Mouse (Mus musculus) heart, embryonic 15.5 days (tissue): ENCODE results near the gene Pip5k1a. TPM values are rescaled to one million over a fixed set of nuclear protein-coding genes. Genes with fewer than 3 reads are reported as not detected.
"Not testable (repeated sequence)": the region's sequence is repeated elsewhere in the genome, so short reads cannot be mapped to it uniquely, and the experiment has no call there.

ENCODE experiments used
- ATAC-seq: fragments of 200-750 bp; cut with Nextera tagmentation; replicated peaks from 2 replicates; pipeline ENCODE4 v1.8.0; 2017; ENCODE audit warnings: low read depth, moderate TSS enrichment; ENCODE audit not compliant: insufficient number of reproducible peaks, insufficient read depth, low FRiP score
- H3K27ac ChIP-seq: fragments of 300-500 bp; sonication (generic); 2 replicates; pipeline ENCODE4 v1.5.1; 2015; ENCODE audit warnings: mild to moderate bottlenecking, inconsistent platforms
- H3K27me3 ChIP-seq: fragments of 300-500 bp; sonication (generic); 2 replicates; pipeline ENCODE4 v1.6.1; 2015; ENCODE audit warnings: inconsistent platforms
- H3K36me3 ChIP-seq: fragments of 300-500 bp; sonication (generic); 2 replicates; pipeline ENCODE4 v1.6.1; 2015; ENCODE audit warnings: mild to moderate bottlenecking, inconsistent platforms
- H3K4me1 ChIP-seq: fragments of 300-500 bp; sonication (generic); replicated peaks from 2 replicates; pipeline ENCODE4 v1.6.1; 2015; ENCODE audit warnings: inconsistent platforms
- H3K4me2 ChIP-seq: fragments of 300-500 bp; sonication (generic); 2 replicates; pipeline ENCODE4 v1.6.1; 2015; ENCODE audit warnings: inconsistent platforms, mild to moderate bottlenecking, moderate library complexity
- H3K4me3 ChIP-seq: fragments of 300-500 bp; sonication (generic); 2 replicates; pipeline ENCODE4 v1.5.1; 2015; ENCODE audit warnings: mild to moderate bottlenecking, inconsistent platforms
- H3K9ac ChIP-seq: fragments of 300-500 bp; sonication (generic); 2 replicates; pipeline ENCODE4 v1.6.1; 2015; ENCODE audit warnings: mild to moderate bottlenecking, inconsistent platforms
- H3K9me3 ChIP-seq: fragments of 300-500 bp; sonication (generic); replicated peaks from 2 replicates; pipeline ENCODE4 v1.6.1; 2016; ENCODE audit warnings: inconsistent platforms
- WGBS: fragments of 180-500 bp; shearing (Covaris S2); methylation state at CpG from one replicate; pipeline ENCODE4 v1.1.7; 2015; ENCODE audit warnings: mixed read lengths; 5-methylcytosine and 5-hydroxymethylcytosine counted together
- polyA plus RNA-seq: library from polyadenylated mRNA; unstranded; fragments of >200 nt; fragmentation: Nextera tagmentation; extraction: Ambion mirVana; gene quantifications from 2 replicates; pipeline ENCODE4 v1.2.1, GENCODE M21; 2015

Gene Pip5k1a
- polyA plus RNA-seq, 1 experiment from 2014 or later, result 14.1 TPM

DNA sequence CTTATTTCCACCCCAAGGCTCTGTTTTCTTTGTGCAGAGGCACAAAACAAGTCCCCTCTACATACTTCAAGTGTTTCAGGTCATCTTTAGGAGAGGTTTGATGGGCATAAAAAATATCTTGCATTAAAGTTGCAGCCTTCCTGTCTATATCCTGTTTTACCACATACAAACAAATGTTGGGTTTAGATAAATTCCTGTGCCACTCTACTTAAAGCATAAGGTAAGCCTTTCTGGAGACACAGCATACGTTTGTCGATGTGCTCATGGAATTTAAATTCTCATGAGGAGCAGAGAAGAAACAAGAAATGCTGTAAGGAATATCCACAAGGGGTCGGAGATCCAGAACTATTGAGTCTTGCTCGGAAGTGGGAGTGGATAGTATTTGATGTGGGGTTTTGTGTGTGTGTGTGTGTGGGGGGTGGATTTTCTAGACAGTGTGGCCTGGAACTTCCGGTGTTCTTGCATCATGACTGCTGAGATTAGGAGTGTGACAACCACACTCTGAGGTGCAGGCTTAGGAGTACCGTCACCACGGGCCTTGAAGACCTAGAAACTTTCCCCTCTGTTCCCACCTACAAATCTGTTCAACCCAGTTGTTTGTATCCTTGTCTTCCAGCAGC lies 28.8 kb upstream of the Pip5k1a start:
- Histone ChIP-seq H3K9me3 (no peaks in the 10 kb centered on the region), H3K27ac (0 out of 2 replicates have a peak overlapping the region, but pooled peaks have one; percentile 37), H3K4me2 (peak overlapping the region; percentile 71), H3K36me3 (peaks cover 16% of the 10 kb centered on the region; the same call in 1 of the 2 replicates), H3K27me3 (no peaks in the 10 kb centered on the region), H3K9ac (peak overlapping the region; percentile 36; the same call in 1 of the 2 replicates), H3K4me1 (peaks cover 21% of the 10 kb centered on the region), H3K4me3 (peak overlapping the region; percentile 46)
- no peak for ATAC-seq
- 69% methylated on average over 7 of the region's 7 CpGs for WGBS

DNA sequence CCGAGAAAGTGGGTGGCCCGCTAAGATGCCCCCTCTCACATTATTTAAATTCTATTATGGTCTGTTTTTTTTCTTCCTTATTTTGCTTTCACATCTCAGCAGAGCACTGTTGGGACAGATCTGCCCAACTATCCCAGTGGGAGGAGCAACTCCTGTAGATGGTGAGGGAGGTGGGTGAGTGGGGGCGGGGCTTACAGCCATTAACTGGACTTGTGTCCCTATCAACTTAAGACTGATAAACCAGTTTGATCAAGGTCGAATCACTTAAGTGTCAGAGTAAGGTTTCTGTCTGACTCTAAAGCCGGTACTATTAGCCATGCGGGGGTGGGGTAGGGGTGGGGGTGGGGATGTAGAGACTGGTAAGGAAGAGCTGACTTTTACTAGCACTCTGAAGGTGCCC lies 28.3 kb upstream of the Pip5k1a start:
- ATAC-seq, result no peak
- H3K27me3 ChIP-seq, result no peaks in the 10 kb centered on the region
- WGBS, result 9% methylated on average over 6 of the region's 6 CpGs
- H3K9ac ChIP-seq, result peak overlapping the region; percentile 36
- H3K4me1 ChIP-seq, result peaks cover 21% of the 10 kb centered on the region
- peak overlapping the region; percentile 46 for H3K4me3 ChIP-seq
- peaks cover 13% of the 10 kb centered on the region; the same call in 1 of the 2 replicates for H3K36me3 ChIP-seq
- peak overlapping the region; percentile 71 for H3K4me2 ChIP-seq
- H3K27ac ChIP-seq, result 0 out of 2 replicates have a peak overlapping the region, but pooled peaks have one; percentile 37
- H3K9me3 ChIP-seq, result no peaks in the 10 kb centered on the region

DNA sequence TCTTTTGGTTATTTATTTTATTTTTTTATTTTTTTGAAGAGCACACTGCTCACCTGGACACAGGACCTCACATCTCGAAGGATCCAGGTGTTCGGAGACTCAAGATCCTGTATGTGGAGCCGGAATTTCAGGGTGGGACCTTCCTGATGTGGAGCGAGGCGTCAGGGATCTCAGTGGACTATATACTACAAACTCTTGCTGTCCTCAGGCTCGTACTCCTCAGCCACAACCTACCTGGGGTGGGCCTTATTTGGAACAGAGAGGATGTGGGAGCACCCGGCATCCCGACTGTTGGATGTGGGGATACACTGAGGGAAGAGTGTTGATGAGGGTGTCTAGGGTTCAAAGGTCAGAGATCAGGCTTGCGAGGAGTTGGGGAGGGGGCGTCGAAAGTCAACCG lies 27.4 kb upstream of the Pip5k1a start:
- H3K36me3 ChIP-seq, result peaks cover 14% of the 10 kb centered on the region; the same call in 1 of the 2 replicates
- H3K27me3 ChIP-seq, result not testable (repeated sequence)

DNA sequence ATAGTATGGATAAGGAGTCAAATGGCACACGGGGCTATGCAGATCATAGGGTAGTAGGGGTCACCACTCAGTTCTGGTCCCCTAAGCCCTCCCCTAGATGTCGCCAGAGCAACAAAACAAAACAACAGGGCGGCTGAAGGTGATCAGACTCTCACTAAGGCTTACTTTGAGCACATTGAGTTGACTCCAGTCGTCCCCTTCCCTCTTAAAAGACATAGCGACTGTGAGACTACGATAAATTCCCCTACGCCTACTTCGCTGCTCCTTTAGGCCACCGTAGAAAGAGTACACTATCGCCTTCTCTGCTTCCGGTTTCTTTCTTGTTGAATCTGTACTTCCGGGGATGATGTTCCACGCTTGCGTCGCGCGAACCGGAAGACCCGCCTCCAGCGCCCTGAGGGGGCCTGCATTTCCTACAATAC lies 27.0 kb upstream of the Pip5k1a start, which contains the start of the genes Scnm1 and Lysmd1:
TSS of gene Scnm1 (minus strand) at position 332 of the 422 bp plus-strand sequence.
TSS of gene Lysmd1 (plus strand) at position 409 of the 422 bp plus-strand sequence.
- WGBS, result under 1% methylated on average over 20 of the region's 20 CpGs
- Histone ChIP-seq H3K4me3 (peak within 1 kb of the TSS; percentile 74), H3K9ac (peak within 1 kb of the TSS; percentile 81), H3K27ac (peak within 1 kb of the TSS; percentile 80), H3K9me3 (no peaks in the 10 kb centered on the region), H3K4me1 (peaks cover 21% of the 10 kb centered on the region), H3K27me3 (no peaks in the 10 kb centered on the region), H3K4me2 (peak within 1 kb of the TSS; percentile 92), H3K36me3 (peaks cover 18% of the 10 kb centered on the region)
- ATAC-seq, result peak; percentile 89

More for the DNA sequence above, 27.4 kb upstream of the Pip5k1a start:
- peak; percentile 39 for ATAC-seq
- H3K9me3 ChIP-seq, H3K27ac ChIP-seq, H3K4me2 ChIP-seq, H3K9ac ChIP-seq: not testable (repeated sequence)
- no CpG with 5 or more reads among the region's 12 CpGs for WGBS
- Histone ChIP-seq H3K4me1 (peaks cover 21% of the 10 kb centered on the region), H3K4me3 (peak overlapping the region; percentile 74)

DNA sequence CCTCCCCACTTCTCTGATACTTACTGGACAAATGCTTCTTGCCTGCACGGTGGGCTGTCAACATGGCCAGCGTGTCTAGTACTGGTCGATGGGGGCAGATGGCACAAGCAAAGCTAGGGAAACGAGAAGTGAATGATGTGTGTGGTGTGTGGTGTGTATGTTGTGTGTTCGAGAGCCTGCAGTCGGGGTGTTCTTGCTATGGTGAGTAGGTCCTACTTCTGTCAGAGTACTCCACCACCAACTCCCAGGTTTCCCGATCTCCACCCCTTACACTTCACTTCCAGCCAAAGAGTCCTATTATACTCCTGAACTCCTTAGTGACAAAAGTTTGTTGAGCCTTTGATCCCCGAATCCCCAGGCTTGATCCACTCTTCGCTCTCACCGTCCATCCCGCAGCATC lies 26.4 kb upstream of the Pip5k1a start:
- Histone ChIP-seq H3K4me3 (peak overlapping the region; percentile 74), H3K9ac (peak overlapping the region; percentile 81), H3K4me1 (peaks cover 21% of the 10 kb centered on the region), H3K36me3 (peaks cover 18% of the 10 kb centered on the region), H3K4me2 (peak overlapping the region; percentile 92), H3K9me3 (no peaks in the 10 kb centered on the region), H3K27ac (peak overlapping the region; percentile 80), H3K27me3 (no peaks in the 10 kb centered on the region)
- 49% methylated on average over 11 of the region's 11 CpGs for WGBS
- peak; percentile 10; the same call in 1 of the 2 replicates for ATAC-seq

DNA sequence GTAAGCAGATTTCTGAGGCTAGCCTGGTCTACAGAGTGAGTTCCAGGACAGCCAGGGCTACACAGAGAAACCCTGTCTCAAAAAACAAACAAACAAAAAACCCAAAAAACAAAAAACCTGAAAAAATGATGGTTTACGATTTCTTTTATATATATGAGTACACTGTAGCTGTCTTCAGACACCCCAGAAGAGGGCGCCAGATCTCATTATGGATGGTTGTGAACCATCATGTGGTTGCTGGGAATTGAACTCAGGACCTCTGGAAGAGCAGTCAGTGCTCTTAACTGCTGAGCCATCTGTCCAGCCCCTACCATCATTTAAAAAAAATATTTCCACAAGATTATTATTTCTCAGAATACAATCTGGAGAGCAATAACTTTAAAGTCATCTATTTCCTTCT lies 25.7 kb upstream of the Pip5k1a start:
- not testable (repeated sequence) for ATAC-seq, H3K9ac ChIP-seq
- WGBS, result 86% methylated on average over 2 of the region's 2 CpGs

DNA sequence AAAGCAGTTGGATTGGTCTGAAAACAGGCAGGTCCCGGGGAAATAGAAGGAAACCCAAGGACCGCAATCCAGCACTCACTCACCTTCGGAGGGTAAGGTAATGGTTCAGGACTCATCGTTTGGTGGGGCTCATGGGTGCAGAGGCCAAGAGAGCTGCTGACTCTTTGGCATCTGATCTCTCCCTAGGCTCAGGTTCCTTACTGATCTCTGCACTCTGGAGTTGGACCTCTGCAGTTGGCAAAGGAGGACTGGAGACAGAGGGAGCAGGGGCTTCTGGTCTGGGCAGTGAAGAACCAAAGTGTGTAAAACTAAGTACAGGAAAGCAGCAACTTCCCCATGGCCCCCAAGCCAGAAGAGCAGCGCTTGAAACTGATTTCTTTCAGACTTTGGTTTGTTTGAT lies 23.4 kb upstream of the Pip5k1a start:
- Histone ChIP-seq H3K4me2 (no peak overlapping the region), H3K36me3 (peaks cover 18% of the 10 kb centered on the region), H3K27ac (no peak overlapping the region), H3K9ac (no peak overlapping the region), H3K4me3 (no peak overlapping the region), H3K4me1 (peaks cover 17% of the 10 kb centered on the region), H3K9me3 (no peaks in the 10 kb centered on the region), H3K27me3 (no peaks in the 10 kb centered on the region)
- 85% methylated on average over 5 of the region's 5 CpGs for WGBS
- no peak for ATAC-seq

More for the DNA sequence above, 25.7 kb upstream of the Pip5k1a start:
- Histone ChIP-seq H3K36me3 (peaks cover 18% of the 10 kb centered on the region), H3K4me1 (peaks cover 21% of the 10 kb centered on the region)
- not testable (repeated sequence) for H3K4me2 ChIP-seq, H3K27ac ChIP-seq, H3K4me3 ChIP-seq, H3K27me3 ChIP-seq, H3K9me3 ChIP-seq

DNA sequence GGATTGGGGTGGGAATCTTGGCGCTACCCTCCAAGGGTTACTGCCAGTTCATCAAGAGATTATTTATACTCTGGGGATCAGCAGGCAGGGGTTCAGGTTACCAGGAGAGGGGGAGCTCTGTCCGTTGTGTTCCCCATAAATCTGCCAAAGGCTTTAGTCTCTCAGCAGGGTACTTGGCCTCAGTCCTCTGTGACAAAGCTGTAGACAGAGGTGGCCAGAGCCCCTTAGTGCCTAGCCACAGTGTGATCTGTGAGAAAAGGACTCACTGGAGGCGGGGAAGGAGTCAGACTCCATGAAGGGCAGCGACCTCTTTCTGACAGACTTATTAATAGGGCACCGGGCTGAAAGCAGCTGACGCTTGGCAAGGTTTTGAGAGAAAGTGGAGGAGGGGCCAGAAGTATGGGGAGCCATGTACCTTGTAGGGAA lies 22.5 kb upstream of the Pip5k1a start:
- Histone ChIP-seq H3K27ac (no peak overlapping the region), H3K4me2 (no peak overlapping the region), H3K4me3 (no peak overlapping the region), H3K27me3 (no peaks in the 10 kb centered on the region), H3K4me1 (peaks cover 22% of the 10 kb centered on the region), H3K9me3 (no peaks in the 10 kb centered on the region), H3K9ac (no peak overlapping the region), H3K36me3 (peaks cover 18% of the 10 kb centered on the region)
- ATAC-seq, result no peak
- WGBS, result 45% methylated on average over 6 of the region's 6 CpGs

DNA sequence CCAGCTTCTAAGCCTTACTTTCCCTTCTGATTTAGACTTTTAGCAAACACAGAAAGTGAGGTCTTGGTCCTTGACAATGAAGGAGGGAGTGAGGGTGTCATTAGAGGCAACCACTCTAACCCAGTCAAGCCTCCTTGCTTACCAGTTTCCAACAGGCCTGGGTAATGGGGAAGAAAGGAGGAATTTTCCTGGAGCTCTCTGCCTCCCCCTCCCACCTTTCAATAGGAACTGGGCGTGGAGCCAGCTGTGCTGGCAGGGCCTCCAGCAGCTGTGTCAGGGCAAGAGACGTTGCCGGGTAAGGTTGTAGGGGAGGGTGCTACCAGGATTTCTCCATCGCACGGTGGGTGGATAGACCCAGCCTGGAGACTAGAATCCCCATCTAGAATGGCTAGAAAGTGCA lies 18.2 kb upstream of the Pip5k1a start:
- Histone ChIP-seq H3K4me1 (peaks cover 21% of the 10 kb centered on the region), H3K4me2 (peak overlapping the region; percentile 10; the same call in 1 of the 2 replicates), H3K9me3 (no peaks in the 10 kb centered on the region), H3K4me3 (no peak overlapping the region), H3K9ac (no peak overlapping the region), H3K27ac (peak overlapping the region; percentile 66), H3K27me3 (no peaks in the 10 kb centered on the region), H3K36me3 (peaks cover 30% of the 10 kb centered on the region)
- peak; percentile 56 for ATAC-seq
- 4% methylated on average over 5 of the region's 5 CpGs for WGBS

DNA sequence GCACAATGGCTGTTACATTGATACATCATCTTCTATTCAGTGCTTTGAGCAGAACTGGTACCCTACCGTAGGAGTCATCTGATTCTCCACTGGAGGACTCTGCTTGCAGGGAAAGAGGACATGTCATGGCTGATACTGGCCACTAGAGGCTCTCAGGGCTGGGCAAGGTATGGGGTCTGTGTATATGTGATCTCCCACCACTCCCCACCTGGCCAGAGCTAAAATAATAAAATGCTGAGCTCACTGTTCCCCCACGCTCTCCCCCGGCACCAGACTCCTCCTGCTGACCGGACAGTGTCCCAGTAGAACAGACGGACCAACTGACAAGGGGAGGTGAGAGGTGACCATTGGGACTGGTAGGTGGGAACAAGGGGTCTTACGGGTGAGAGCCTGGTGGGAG lies 17.5 kb upstream of the Pip5k1a start, which contains the start of gene Tmod4:
TSS of gene Tmod4 (plus strand) at position 231 of the 400 bp plus-strand sequence.
- Histone ChIP-seq H3K9me3 (no peaks in the 10 kb centered on the region), H3K9ac (no peak within 1 kb of the TSS), H3K4me2 (peak within 1 kb of the TSS; percentile 10; the same call in 1 of the 2 replicates), H3K27ac (peak within 1 kb of the TSS; percentile 66), H3K36me3 (peaks cover 37% of the 10 kb centered on the region), H3K4me1 (peaks cover 21% of the 10 kb centered on the region), H3K4me3 (no peak within 1 kb of the TSS), H3K27me3 (no peaks in the 10 kb centered on the region)
- 57% methylated on average over 6 of the region's 6 CpGs for WGBS
- ATAC-seq, result no peak

DNA sequence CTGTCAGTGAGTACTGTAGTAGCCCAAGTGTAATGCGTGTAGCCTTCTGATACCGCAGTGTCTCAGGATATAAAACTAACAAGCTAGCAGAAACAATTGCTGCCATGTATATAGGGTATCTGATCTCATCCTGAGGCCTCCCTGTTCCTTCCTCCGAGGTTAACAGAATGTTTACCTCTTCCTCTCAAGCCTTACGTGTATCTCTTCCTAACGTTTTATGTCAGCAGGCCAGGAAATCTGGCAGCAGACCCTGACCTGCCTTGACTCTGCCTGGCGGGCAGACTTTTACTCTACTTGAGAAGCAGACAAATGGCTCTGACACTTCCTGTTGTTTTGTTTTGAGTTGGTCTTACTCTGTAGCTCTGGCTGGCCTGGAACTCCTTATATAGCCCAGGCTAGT lies 14.8 kb upstream of the Pip5k1a start:
- Histone ChIP-seq H3K27me3 (no peaks in the 10 kb centered on the region), H3K9me3 (no peaks in the 10 kb centered on the region), H3K4me2 (no peak overlapping the region), H3K4me3 (no peak overlapping the region), H3K27ac (peak overlapping the region; percentile 75), H3K9ac (no peak overlapping the region), H3K36me3 (peaks cover 49% of the 10 kb centered on the region), H3K4me1 (peaks cover 21% of the 10 kb centered on the region)
- 58% methylated on average over 6 of the region's 6 CpGs for WGBS
- peak; percentile 30; the same call in 1 of the 2 replicates for ATAC-seq
